Mouse (Mus musculus): ENCODE data around the gene Dhrs3. TPM values are rescaled to one million over a fixed set of nuclear protein-coding genes. Genes with fewer than 3 reads are reported as not detected.

The Dhrs3 gene
- total and polyA plus RNA-seq, 3 experiments: 7.9 to 37.7 (median 10.5) TPM

DNA sequence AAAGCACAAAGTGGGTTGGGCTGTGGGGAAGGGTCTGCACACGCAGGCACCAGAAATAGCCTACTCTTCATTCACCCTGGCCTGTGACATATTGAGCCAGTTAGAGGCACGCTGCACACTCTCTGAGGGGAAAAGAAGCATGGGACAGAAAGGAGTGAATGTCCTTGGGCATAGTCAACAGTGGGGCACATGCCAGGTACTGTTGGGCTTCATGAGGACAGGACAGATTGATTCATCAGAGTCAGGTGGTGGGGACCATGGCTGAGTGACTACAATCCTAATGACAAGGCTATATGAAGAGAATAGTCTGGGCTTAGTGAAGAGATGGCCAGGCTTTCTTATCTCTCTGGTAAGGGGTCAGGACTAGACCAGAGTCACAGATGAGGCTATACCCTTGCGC is 49.8 kb downstream of the Dhrs3 start:
- H3K79me2 ChIP-seq (replicated peaks; ENCODE audit: control insufficient read depth, extremely low read depth, insufficient read depth, poor library complexity, severe bottlenecking): no peaks in the 10 kb centered on the region
- no peak for TF ChIP-seq TBP (conservative IDR thresholded peaks at IDR 0.05; ENCODE audit: low read depth, low read length)
- no peak for TF ChIP-seq USF2 (conservative IDR thresholded peaks at IDR 0.05; ENCODE audit: low read depth, low read length)
- H3K27ac ChIP-seq (ENCODE audit: insufficient read depth, low read depth): no peak overlapping the region
- no peak overlapping the region for H3K9ac ChIP-seq (ENCODE audit: insufficient read depth, low read depth)
- in situ Hi-C loops (cut with MboI; ENCODE audit: low pct_ligation_motif_present, low pct_unique_long_range_greater_than_20kb, low sequenced_read_pairs) (no loop called here), dilution Hi-C loops (cut with MboI; ENCODE audit: extremely low pct_ligation_motif_present, extremely low pct_unique_long_range_greater_than_20kb, low sequenced_read_pairs) (no loop called here)
- DNase-seq (ENCODE audit: extremely low read depth): no peak
- no peaks in the 10 kb centered on the region for H3K4me1 ChIP-seq (ENCODE audit: control insufficient read depth in 1 of 2, insufficient read depth in 2 of 2)
- H3K27me3 ChIP-seq (replicated peaks): no peaks in the 10 kb centered on the region
- no peak overlapping the region for H3K4me3 ChIP-seq (replicated peaks in 1 of 3; ENCODE audit: low read depth in 2 of 3, low read length in 2 of 3, poor library complexity in 1 of 3)
- no peaks in the 10 kb centered on the region for H3K9me3 ChIP-seq (replicated peaks; ENCODE audit: low read length)
- H3K36me3 ChIP-seq (replicated peaks in 1 of 2; ENCODE audit: control insufficient read depth in 1 of 2, insufficient read depth in 1 of 2, low read length in 1 of 2): no peaks in the 10 kb centered on the region
- H3K4me2 ChIP-seq (ENCODE audit: insufficient read depth, low read depth, poor library complexity, severe bottlenecking): no peak overlapping the region

DNA sequence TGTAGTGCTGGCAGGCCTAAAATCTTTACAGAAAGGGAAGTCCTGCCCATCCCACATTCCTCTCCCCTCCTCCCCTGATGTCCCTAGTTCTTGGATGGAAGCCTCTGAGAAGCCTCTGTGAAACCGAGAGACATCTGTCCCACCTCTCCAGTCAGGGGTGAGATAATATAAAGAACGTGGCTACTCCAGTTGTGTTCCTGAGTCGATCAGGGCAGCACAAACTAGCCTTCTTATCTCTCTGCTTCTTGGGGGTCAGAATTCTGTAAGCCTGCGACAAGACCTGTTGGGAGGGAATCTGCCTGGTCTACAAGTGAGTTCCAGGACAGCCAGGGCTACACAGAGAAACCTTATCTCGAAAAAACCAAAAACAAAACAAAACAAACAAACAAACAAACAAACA is 50.6 kb downstream of the Dhrs3 start:
- Histone ChIP-seq H3K36me3 (replicated peaks in 1 of 2; ENCODE audit: control insufficient read depth in 1 of 2, insufficient read depth in 1 of 2, low read length in 1 of 2) (no peaks in the 10 kb centered on the region), H3K4me1 (ENCODE audit: control insufficient read depth in 1 of 2, insufficient read depth in 2 of 2) (peaks cover 2 to 7% of the 10 kb centered on the region in 2 experiments; a peak in 3 of 4 replicates), H3K4me2 (ENCODE audit: insufficient read depth, low read depth, poor library complexity, severe bottlenecking) (no peak overlapping the region), H3K9ac (ENCODE audit: insufficient read depth, low read depth) (no peak overlapping the region), H3K4me3 (replicated peaks in 1 of 3; ENCODE audit: low read depth in 2 of 3, low read length in 2 of 3, poor library complexity in 1 of 3) (no peak overlapping the region), H3K79me2 (replicated peaks; ENCODE audit: control insufficient read depth, extremely low read depth, insufficient read depth, poor library complexity, severe bottlenecking) (no peaks in the 10 kb centered on the region), H3K9me3 (replicated peaks; ENCODE audit: low read length) (no peaks in the 10 kb centered on the region), H3K27ac (ENCODE audit: insufficient read depth, low read depth) (no peak overlapping the region), H3K27me3 (replicated peaks) (no peaks in the 10 kb centered on the region)
- TF ChIP-seq USF2 (conservative IDR thresholded peaks at IDR 0.05; ENCODE audit: low read depth, low read length): no peak
- TF ChIP-seq JUND (conservative IDR thresholded peaks at IDR 0.05; ENCODE audit: low read depth, low read length): no peak
- TF ChIP-seq CTCF (conservative IDR thresholded peaks at IDR 0.05 in 1 of 2, IDR thresholded peaks at IDR 0.05 in 1 of 2; ENCODE audit: low read depth in 2 of 2, low read length in 2 of 2): no peak
- TF ChIP-seq MEF2A (IDR thresholded peaks at IDR 0.05; ENCODE audit: borderline replicate concordance, low read depth, low read length): no peak
- no peak for TF ChIP-seq SIN3A (IDR thresholded peaks at IDR 0.05; ENCODE audit: low read length)
- TF ChIP-seq GABPA (IDR thresholded peaks at IDR 0.05; ENCODE audit: insufficient replicate concordance, low read depth, low read length): no peak
- no peak for TF ChIP-seq MAFK (IDR thresholded peaks at IDR 0.05; ENCODE audit: insufficient replicate concordance, low read length)
- dilution Hi-C loops (cut with MboI; ENCODE audit: extremely low pct_ligation_motif_present, extremely low pct_unique_long_range_greater_than_20kb, low sequenced_read_pairs) (no loop called here), in situ Hi-C loops (cut with MboI; ENCODE audit: low pct_ligation_motif_present, low pct_unique_long_range_greater_than_20kb, low sequenced_read_pairs) (no loop called here)
- DNase-seq (ENCODE audit: extremely low read depth): no peak

DNA sequence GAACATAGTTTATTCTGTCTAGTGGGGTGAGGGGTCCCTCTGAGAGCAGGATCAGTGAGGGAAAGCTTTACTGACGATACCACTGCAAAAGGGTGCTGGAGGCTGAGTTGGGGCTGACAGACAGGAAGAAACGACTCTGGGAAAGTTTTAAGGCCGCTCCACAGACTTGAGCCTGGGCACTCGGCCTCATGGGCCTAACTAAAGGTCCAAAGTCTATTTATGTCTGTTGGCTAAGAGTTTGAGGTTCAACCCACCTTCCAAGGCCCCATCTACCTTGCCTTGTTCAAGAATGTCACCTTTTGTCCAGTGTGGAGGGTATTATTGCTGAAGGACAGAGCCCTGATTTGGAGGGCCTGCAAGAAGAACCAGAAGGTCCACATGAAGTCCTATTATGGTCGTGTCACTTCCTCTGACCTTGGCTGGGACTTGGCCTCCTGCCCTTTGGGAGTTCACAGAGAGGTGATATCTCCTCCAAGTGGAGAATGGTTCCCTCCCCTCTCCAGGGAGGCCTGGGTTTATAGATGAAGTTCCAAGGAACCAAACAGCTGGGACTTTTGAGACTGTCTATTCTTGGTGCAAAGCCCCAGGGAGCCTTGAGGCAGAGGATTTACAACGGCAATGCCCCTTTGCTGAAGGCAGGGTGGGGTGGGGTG is 55.2 kb downstream of the Dhrs3 start:
- Histone ChIP-seq H3K9ac (ENCODE audit: insufficient read depth, low read depth) (no peak overlapping the region), H3K4me1 (ENCODE audit: control insufficient read depth in 1 of 2, insufficient read depth in 2 of 2) (peaks cover 3 to 12% of the 10 kb centered on the region in 2 experiments; a peak in 3 of 4 replicates), H3K4me3 (replicated peaks in 1 of 3; ENCODE audit: low read depth in 2 of 3, low read length in 2 of 3, poor library complexity in 1 of 3) (no peak overlapping the region), H3K27ac (ENCODE audit: insufficient read depth, low read depth) (no peak overlapping the region), H3K36me3 (replicated peaks in 1 of 2; ENCODE audit: control insufficient read depth in 1 of 2, insufficient read depth in 1 of 2, low read length in 1 of 2) (no peaks in the 10 kb centered on the region), H3K27me3 (replicated peaks) (no peaks in the 10 kb centered on the region), H3K79me2 (replicated peaks; ENCODE audit: control insufficient read depth, extremely low read depth, insufficient read depth, poor library complexity, severe bottlenecking) (no peaks in the 10 kb centered on the region), H3K9me3 (replicated peaks; ENCODE audit: low read length) (no peaks in the 10 kb centered on the region), H3K4me2 (ENCODE audit: insufficient read depth, low read depth, poor library complexity, severe bottlenecking) (no peak overlapping the region)
- dilution Hi-C loops (cut with MboI; ENCODE audit: extremely low pct_ligation_motif_present, extremely low pct_unique_long_range_greater_than_20kb, low sequenced_read_pairs) (no loop called here), in situ Hi-C loops (cut with MboI; ENCODE audit: low pct_ligation_motif_present, low pct_unique_long_range_greater_than_20kb, low sequenced_read_pairs) (no loop called here)
- no peak for DNase-seq (ENCODE audit: extremely low read depth)
- TF ChIP-seq NELFE (IDR thresholded peaks at IDR 0.05; ENCODE audit: low read depth, low read length): no peak
- no peak for TF ChIP-seq ZKSCAN1 (IDR thresholded peaks at IDR 0.05; ENCODE audit: borderline replicate concordance, low read depth, low read length)
- TF ChIP-seq EP300 (IDR thresholded peaks at IDR 0.05; ENCODE audit: low read length): no peak
- TF ChIP-seq MAZ (IDR thresholded peaks at IDR 0.05; ENCODE audit: low read depth, low read length): no peak
